Mouse (Mus musculus): ENCODE measurements around the gene Gm10198.

The Gm10198 gene

GRCm38 (mm10) chr13:111592485-111592884 is at the start of gene Gm10198:
TSS of gene Gm10198 (plus strand) at chr13:111592785.
- in situ Hi-C loops (cut with MboI; ENCODE audit: low sequenced_read_pairs): no loop called here

GRCm38 (mm10) chr13:111545286-111545685 is 47.3 kb upstream of the Gm10198 start:
- in situ Hi-C loops (cut with MboI; ENCODE audit: low sequenced_read_pairs): no loop called here

- in situ Hi-C loops (cut with MboI; ENCODE audit: low sequenced_read_pairs): no loop called here
These were observed 39.8 kb upstream of the Gm10198 start for GRCm38 (mm10) chr13:111552769-111553168.

GRCm38 (mm10) chr13:111553182-111553581 is 39.4 kb upstream of the Gm10198 start:
- in situ Hi-C loops (cut with MboI; ENCODE audit: low sequenced_read_pairs): no loop called here

GRCm38 (mm10) chr13:111553941-111554340 is 38.6 kb upstream of the Gm10198 start:
- in situ Hi-C loops (cut with MboI; ENCODE audit: low sequenced_read_pairs): no loop called here

- in situ Hi-C loops (cut with MboI; ENCODE audit: low sequenced_read_pairs): no loop called here
These were observed 37.3 kb upstream of the Gm10198 start for GRCm38 (mm10) chr13:111555333-111555732.

GRCm38 (mm10) chr13:111556375-111556774 is 36.2 kb upstream of the Gm10198 start:
- in situ Hi-C loops (cut with MboI; ENCODE audit: low sequenced_read_pairs): no loop called here

- in situ Hi-C loops (cut with MboI; ENCODE audit: low sequenced_read_pairs): no loop called here
These were observed 32.4 kb upstream of the Gm10198 start for GRCm38 (mm10) chr13:111560152-111560551.

GRCm38 (mm10) chr13:111562595-111562994 is 30.0 kb upstream of the Gm10198 start:
- in situ Hi-C loops (cut with MboI; ENCODE audit: low sequenced_read_pairs): no loop called here

GRCm38 (mm10) chr13:111574196-111574595 is 18.4 kb upstream of the Gm10198 start:
- in situ Hi-C loops (cut with MboI; ENCODE audit: low sequenced_read_pairs): no loop called here

- in situ Hi-C loops (cut with MboI; ENCODE audit: low sequenced_read_pairs): no loop called here
These were observed 15.4 kb upstream of the Gm10198 start for GRCm38 (mm10) chr13:111577177-111577576.

GRCm38 (mm10) chr13:111580054-111580453 is 12.5 kb upstream of the Gm10198 start:
- in situ Hi-C loops (cut with MboI; ENCODE audit: low sequenced_read_pairs): no loop called here

GRCm38 (mm10) chr13:111598111-111598510 is 5.5 kb downstream of the Gm10198 start:
- in situ Hi-C loops (cut with MboI; ENCODE audit: low sequenced_read_pairs): no loop called here

- in situ Hi-C loops (cut with MboI; ENCODE audit: low sequenced_read_pairs): no loop called here
These were observed 8.8 kb downstream of the Gm10198 start for GRCm38 (mm10) chr13:111601383-111601782.

- in situ Hi-C loops (cut with MboI; ENCODE audit: low sequenced_read_pairs): no loop called here
These were observed 12.2 kb downstream of the Gm10198 start for GRCm38 (mm10) chr13:111604826-111605225.

- in situ Hi-C loops (cut with MboI; ENCODE audit: low sequenced_read_pairs): no loop called here
These were observed 23.9 kb downstream of the Gm10198 start for GRCm38 (mm10) chr13:111616168-111617125.

GRCm38 (mm10) chr13:111620433-111620832 is 27.8 kb downstream of the Gm10198 start:
- in situ Hi-C loops (cut with MboI; ENCODE audit: low sequenced_read_pairs): no loop called here

- in situ Hi-C loops (cut with MboI; ENCODE audit: low sequenced_read_pairs): no loop called here
These were observed 29.8 kb downstream of the Gm10198 start for GRCm38 (mm10) chr13:111622425-111622824.

GRCm38 (mm10) chr13:111623112-111623511 is 30.5 kb downstream of the Gm10198 start:
- in situ Hi-C loops (cut with MboI; ENCODE audit: low sequenced_read_pairs): no loop called here

GRCm38 (mm10) chr13:111624115-111624514 is 31.5 kb downstream of the Gm10198 start:
- in situ Hi-C loops (cut with MboI; ENCODE audit: low sequenced_read_pairs): no loop called here

- in situ Hi-C loops (cut with MboI; ENCODE audit: low sequenced_read_pairs): no loop called here
These were observed 41.9 kb downstream of the Gm10198 start for GRCm38 (mm10) chr13:111634163-111635160.
